Mouse (Mus musculus) c-Kit-positive CD71-positive TER-119-negative erythroid progenitor cells, embryonic 14.5 days (primary cell): ENCODE measurements around the gene Gm20388.

Experiments used
- DNase-seq: peaks from one replicate; pipeline ENCODE4 v3.0.0-alpha.2; 2013; ENCODE audit warnings: low read depth

The Gm20388 gene

GRCm38 (mm10) chr8:123724752-123725151, 3814.1 kb downstream of the Gm20388 start:
- DNase-seq, result no peak

GRCm38 (mm10) chr8:123725261-123725660, 3814.6 kb downstream of the Gm20388 start:
- no peak for DNase-seq

- DNase-seq, result no peak
These were observed 3816.1 kb downstream of the Gm20388 start for GRCm38 (mm10) chr8:123726759-123727158.

- no peak for DNase-seq
These were observed 3818.6 kb downstream of the Gm20388 start for GRCm38 (mm10) chr8:123729055-123729785.

- no peak for DNase-seq
These were observed 3819.3 kb downstream of the Gm20388 start for GRCm38 (mm10) chr8:123729786-123730411.

- DNase-seq, result no peak
These were observed 3821.7 kb downstream of the Gm20388 start for GRCm38 (mm10) chr8:123732332-123732731.

- no peak for DNase-seq
These were observed 3823.8 kb downstream of the Gm20388 start for GRCm38 (mm10) chr8:123734486-123734885.

GRCm38 (mm10) chr8:123736974-123737373, 3826.3 kb downstream of the Gm20388 start:
- no peak for DNase-seq

- DNase-seq, result no peak
These were observed 3829.6 kb downstream of the Gm20388 start for GRCm38 (mm10) chr8:123740263-123740662.

GRCm38 (mm10) chr8:123741232-123741631, 3830.6 kb downstream of the Gm20388 start:
- no peak for DNase-seq

GRCm38 (mm10) chr8:123746488-123746887, 3835.8 kb downstream of the Gm20388 start:
- no peak for DNase-seq

- DNase-seq, result no peak
These were observed 3837.1 kb downstream of the Gm20388 start for GRCm38 (mm10) chr8:123747772-123748171.

GRCm38 (mm10) chr8:123750171-123750693, 3839.6 kb downstream of the Gm20388 start:
- no peak for DNase-seq

- no peak for DNase-seq
These were observed 3842.3 kb downstream of the Gm20388 start for GRCm38 (mm10) chr8:123752773-123753468.

- no peak for DNase-seq
These were observed 3843.1 kb downstream of the Gm20388 start for GRCm38 (mm10) chr8:123753604-123754375.

- DNase-seq, result no peak
These were observed 3844.1 kb downstream of the Gm20388 start for GRCm38 (mm10) chr8:123754538-123755431.

GRCm38 (mm10) chr8:123756901-123757300, 3846.3 kb downstream of the Gm20388 start:
- DNase-seq, result no peak

GRCm38 (mm10) chr8:123758935-123759334, 3848.3 kb downstream of the Gm20388 start:
- DNase-seq, result no peak

GRCm38 (mm10) chr8:123759933-123760332, 3849.3 kb downstream of the Gm20388 start:
- no peak for DNase-seq

- no peak for DNase-seq
These were observed 3849.9 kb downstream of the Gm20388 start for GRCm38 (mm10) chr8:123760579-123760978.
